Mouse (Mus musculus) forebrain, embryonic 11.5 days (tissue): ENCODE measurements around the gene Pnpla2. TPM values are rescaled to one million over a fixed set of nuclear protein-coding genes. Genes with fewer than 3 reads are reported as not detected.

Experiments used
- ATAC-seq: fragments of 200-750 bp; cut with Nextera tagmentation; replicated peaks from 2 replicates; pipeline ENCODE4 v1.8.0; 2017; ENCODE audit warnings: moderate TSS enrichment; ENCODE audit not compliant: low FRiP score
- DNase-seq: peaks from one replicate; pipeline ENCODE4 v3.0.0-alpha.2; 2017; ENCODE audit warnings: low spot score
- H3K27ac ChIP-seq: fragments of 300-500 bp; sonication (generic); 2 replicates; pipeline ENCODE4 v1.5.1; 2014; ENCODE audit warnings: low read depth, low read length
- H3K27me3 ChIP-seq: fragments of 300-500 bp; sonication (generic); 2 replicates; pipeline ENCODE4 v1.6.1; 2014; ENCODE audit warnings: mild to moderate bottlenecking, low read length, mixed read lengths; ENCODE audit not compliant: control insufficient read depth, insufficient read depth
- H3K36me3 ChIP-seq: fragments of 300-500 bp; sonication (generic); 2 replicates; pipeline ENCODE4 v1.6.1; 2014; ENCODE audit warnings: mild to moderate bottlenecking, low read length, moderate library complexity, mixed read lengths; ENCODE audit not compliant: control insufficient read depth, insufficient read depth
- H3K4me1 ChIP-seq: fragments of 300-500 bp; sonication (generic); replicated peaks from 2 replicates; pipeline ENCODE4 v1.6.1; 2014; ENCODE audit warnings: low read length, mixed read lengths; ENCODE audit not compliant: control insufficient read depth, insufficient read depth
- H3K4me2 ChIP-seq: fragments of 300-500 bp; sonication (generic); 2 replicates; pipeline ENCODE4 v1.6.1; 2014; ENCODE audit warnings: low read depth, mild to moderate bottlenecking, low read length, moderate library complexity, mixed read lengths; ENCODE audit not compliant: severe bottlenecking
- H3K4me3 ChIP-seq: fragments of 300-500 bp; sonication (generic); 2 replicates; pipeline ENCODE4 v1.5.1; 2014; ENCODE audit warnings: low read depth, low read length
- H3K9ac ChIP-seq: fragments of 300-500 bp; sonication (generic); 2 replicates; pipeline ENCODE4 v1.6.1; 2014; ENCODE audit warnings: low read length
- H3K9me3 ChIP-seq: fragments of 300-500 bp; sonication (generic); 2 replicates; pipeline ENCODE4 v1.6.1; 2016; ENCODE audit warnings: low read length, mixed read lengths; ENCODE audit not compliant: control insufficient read depth
- WGBS: fragments of 180-500 bp; shearing (Covaris S2); extraction: QIAGEN DNeasy Blood & Tissue Kit; methylation state at CpG from one replicate; pipeline ENCODE4 v1.1.7; 2014; 5-methylcytosine and 5-hydroxymethylcytosine counted together
- polyA plus RNA-seq: library from polyadenylated mRNA; unstranded; fragments of >200 nt; fragmentation: Nextera tagmentation; extraction: Ambion mirVana; gene quantifications from 2 replicates; pipeline ENCODE4 v1.2.1, GENCODE M21; 2014

Pnpla2 gene
- polyA plus RNA-seq, 1 experiment from 2014 or later: 16.9 TPM

DNA sequence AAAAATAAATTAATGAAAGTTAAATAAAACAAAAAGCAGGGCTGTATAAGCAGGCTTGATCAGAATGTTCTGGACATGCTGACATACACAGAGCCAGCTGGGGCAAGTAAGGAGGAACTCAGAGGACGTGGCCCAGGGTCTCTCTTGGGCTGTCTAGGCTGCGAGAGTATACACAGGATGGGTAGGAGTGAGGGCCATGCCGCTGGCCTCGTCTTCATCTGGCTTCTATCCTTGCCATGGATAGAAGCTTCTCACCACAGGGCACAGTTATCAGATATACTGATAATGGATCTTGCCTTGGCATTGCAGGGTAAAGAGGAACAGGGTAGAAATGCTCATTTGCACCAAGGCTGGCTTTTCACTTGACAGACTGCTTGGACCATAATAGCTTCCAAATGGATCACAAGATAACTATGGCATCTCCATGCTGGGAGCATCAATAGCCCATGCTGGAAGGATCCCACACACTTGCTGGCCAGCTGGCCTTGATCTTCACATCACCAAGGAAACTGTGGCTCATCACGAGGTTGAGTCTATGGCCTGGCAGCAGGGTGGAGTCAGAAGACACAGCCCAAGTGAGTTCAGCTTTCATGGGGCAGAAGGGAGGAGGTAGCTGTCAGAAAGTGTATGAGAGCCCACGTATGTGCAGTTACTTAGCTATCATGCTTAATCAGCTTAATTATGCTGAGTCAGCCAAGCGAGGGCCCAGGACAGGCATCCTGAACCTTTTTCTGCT, 47.0 kb downstream of the Pnpla2 start:
- DNase-seq (no peak), ATAC-seq (no peak)
- Histone ChIP-seq H3K9ac (no peak overlapping the region), H3K36me3 (no peaks in the 10 kb centered on the region), H3K4me1 (no peaks in the 10 kb centered on the region), H3K27ac (no peak overlapping the region), H3K4me2 (no peak overlapping the region), H3K4me3 (no peak overlapping the region), H3K9me3 (no peaks in the 10 kb centered on the region), H3K27me3 (no peaks in the 10 kb centered on the region)
- WGBS: 85% methylated on average over 7 of the region's 7 CpGs

DNA sequence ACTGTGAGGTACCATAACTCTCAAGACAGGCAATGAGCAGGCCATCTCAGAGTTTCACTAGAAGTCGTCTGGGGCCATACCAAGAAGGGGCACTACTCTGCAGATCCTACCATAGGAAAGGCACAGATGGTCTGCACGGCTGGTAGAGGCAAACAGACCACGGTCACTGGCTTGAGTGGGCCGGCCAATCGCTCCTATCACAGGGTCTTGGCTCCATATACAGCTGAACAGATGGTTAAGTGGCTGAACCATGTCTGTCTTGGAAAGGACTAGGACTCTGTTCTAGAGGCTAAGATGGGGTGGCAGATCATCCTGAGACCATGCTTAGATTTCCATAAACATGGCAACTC, 47.5 kb downstream of the Pnpla2 start:
- no peak for ATAC-seq
- WGBS: 93% methylated on average over 5 of the region's 5 CpGs

DNA sequence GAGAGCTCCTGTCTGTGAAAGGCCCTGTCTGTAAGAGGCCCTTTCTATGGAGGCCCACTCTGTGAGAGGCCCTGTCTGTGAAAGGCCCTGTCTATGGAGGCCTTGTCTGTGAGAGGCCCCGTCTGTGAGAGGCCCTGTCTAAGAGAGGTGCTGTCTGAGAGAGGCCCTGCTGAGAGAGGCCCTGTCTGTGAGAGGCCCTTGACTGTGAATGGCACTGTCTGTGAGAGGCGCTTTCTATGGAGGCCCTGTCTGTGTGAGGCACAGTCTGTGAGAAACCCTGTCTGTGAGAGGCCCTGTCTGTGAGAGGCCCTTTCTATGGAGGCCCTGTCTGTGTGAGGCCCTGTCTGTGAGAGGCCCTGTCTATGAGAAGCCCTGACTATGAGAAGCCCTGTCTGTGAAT, 51.3 kb downstream of the Pnpla2 start:
- no peak overlapping the region for H3K27ac ChIP-seq
- H3K9ac ChIP-seq: no peak overlapping the region
- H3K36me3 ChIP-seq: no peaks in the 10 kb centered on the region
- H3K27me3 ChIP-seq: no peaks in the 10 kb centered on the region
- H3K4me3 ChIP-seq: no peak overlapping the region
- WGBS: 72% methylated on average over 2 of the region's 2 CpGs
- ATAC-seq: no peak
- H3K4me2 ChIP-seq: no peak overlapping the region
- no peaks in the 10 kb centered on the region for H3K4me1 ChIP-seq
- no peak for DNase-seq
- H3K9me3 ChIP-seq: no peaks in the 10 kb centered on the region; the same call in 1 of the 2 replicates

More for the DNA sequence above, 47.5 kb downstream of the Pnpla2 start:
- Histone ChIP-seq H3K4me3 (no peak overlapping the region), H3K36me3 (no peaks in the 10 kb centered on the region), H3K27me3 (no peaks in the 10 kb centered on the region), H3K4me2 (no peak overlapping the region), H3K4me1 (no peaks in the 10 kb centered on the region), H3K27ac (no peak overlapping the region), H3K9me3 (no peaks in the 10 kb centered on the region; the same call in 1 of the 2 replicates), H3K9ac (no peak overlapping the region)
- DNase-seq: no peak

DNA sequence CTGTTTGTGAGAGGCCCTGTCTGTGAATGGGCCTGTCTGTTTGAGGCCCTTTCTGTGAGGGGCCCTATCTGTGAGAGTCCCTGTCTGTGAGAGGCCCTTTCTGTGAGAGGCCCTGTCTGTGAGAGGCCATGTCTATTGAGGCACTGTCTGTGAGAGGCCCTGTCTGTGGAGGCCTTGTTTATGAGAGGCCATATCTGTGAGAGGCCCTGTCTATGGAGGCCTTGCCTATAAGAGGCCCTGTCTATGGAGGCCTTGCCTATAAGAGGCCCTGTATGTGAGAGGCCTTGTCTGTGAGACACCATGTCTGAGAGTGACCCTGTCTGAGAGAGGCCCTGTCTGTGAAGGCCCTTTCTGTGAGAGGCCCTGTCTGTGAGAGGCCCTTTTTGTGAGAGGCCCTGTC, 53.2 kb downstream of the Pnpla2 start:
- Histone ChIP-seq H3K27me3 (no peaks in the 10 kb centered on the region), H3K4me3 (no peak overlapping the region), H3K4me2 (no peak overlapping the region), H3K27ac (peak overlapping the region; percentile 63), H3K4me1 (no peaks in the 10 kb centered on the region), H3K36me3 (no peaks in the 10 kb centered on the region), H3K9me3 (no peaks in the 10 kb centered on the region; the same call in 1 of the 2 replicates), H3K9ac (no peak overlapping the region)
- DNase-seq (no peak), ATAC-seq (peak; percentile 72; the same call in 1 of the 2 replicates)

DNA sequence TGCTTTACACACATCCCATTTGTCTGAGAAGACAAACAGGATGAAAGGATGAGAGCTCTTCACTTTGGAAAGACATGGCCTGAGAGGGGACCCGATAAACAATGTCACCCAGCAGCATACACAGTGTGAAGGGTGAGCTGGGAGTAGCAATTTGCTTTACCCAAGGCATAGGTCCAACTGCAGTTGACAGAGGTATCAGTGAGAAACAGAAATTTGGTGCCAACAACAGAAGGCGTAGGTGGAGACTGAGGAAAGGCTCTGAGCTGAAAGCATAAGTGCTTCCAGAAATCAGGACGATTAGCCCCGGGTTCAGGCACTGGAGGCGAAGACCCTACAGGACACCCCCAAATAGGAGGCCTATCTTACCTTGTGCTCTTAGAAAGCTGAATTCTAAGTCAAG, 55.2 kb downstream of the Pnpla2 start:
- Histone ChIP-seq H3K4me1 (no peaks in the 10 kb centered on the region), H3K4me2 (no peak overlapping the region), H3K9me3 (no peaks in the 10 kb centered on the region; the same call in 1 of the 2 replicates), H3K4me3 (no peak overlapping the region), H3K27me3 (no peaks in the 10 kb centered on the region), H3K36me3 (no peaks in the 10 kb centered on the region), H3K9ac (no peak overlapping the region), H3K27ac (no peak overlapping the region)
- DNase-seq: no peak
- 93% methylated on average over 5 of the region's 5 CpGs for WGBS
- no peak for ATAC-seq

Other genes with a start within 250 kb of the Pnpla2 start
- 3.3 TPM in 2 replicates for gene Lmntd2, start 241.1 kb upstream of the Pnpla2 start, polyA plus RNA-seq
- 47.4 and 49.3 TPM in 2 replicates for gene Rassf7, start 239.3 kb upstream of the Pnpla2 start, polyA plus RNA-seq
- gene Phrf1, start 226.4 kb upstream of the Pnpla2 start, polyA plus RNA-seq: 99.6 and 102 TPM in 2 replicates
- gene Irf7, start 188.7 kb upstream of the Pnpla2 start, polyA plus RNA-seq: 0.57 and 1.2 TPM in 2 replicates
- gene Cdhr5, start 178.4 kb upstream of the Pnpla2 start, polyA plus RNA-seq: not detected in 2 replicates
- 2.5 TPM in 2 replicates for gene Sct, start 176.1 kb upstream of the Pnpla2 start, polyA plus RNA-seq
- gene Drd4, start 163.2 kb upstream of the Pnpla2 start, polyA plus RNA-seq: 0.24 and 0.43 TPM in 2 replicates
- gene Deaf1, start 127.5 kb upstream of the Pnpla2 start, polyA plus RNA-seq: 74.2 and 80.8 TPM in 2 replicates
- gene Tmem80, start 127.5 kb upstream of the Pnpla2 start, polyA plus RNA-seq: 33.2 and 33.5 TPM in 2 replicates
- 2.5 and 3.3 TPM in 2 replicates for gene Eps8l2, start 116.3 kb upstream of the Pnpla2 start, polyA plus RNA-seq
- gene Taldo1, start 63.0 kb upstream of the Pnpla2 start, polyA plus RNA-seq: 384 and 400 TPM in 2 replicates
- 42.9 and 46.6 TPM in 2 replicates for gene Gatd1, start 41.1 kb upstream of the Pnpla2 start, polyA plus RNA-seq
- 4.1 and 5.4 TPM in 2 replicates for gene Cend1, start 25.7 kb upstream of the Pnpla2 start, polyA plus RNA-seq
- 43.2 and 46.0 TPM in 2 replicates for gene Slc25a22, start 17.3 kb upstream of the Pnpla2 start, polyA plus RNA-seq
- gene Pidd1, start 11.2 kb upstream of the Pnpla2 start, polyA plus RNA-seq: 22.3 TPM in 2 replicates
- gene Rplp2, start 7.8 kb upstream of the Pnpla2 start, polyA plus RNA-seq: 935 and 968 TPM in 2 replicates
- 3.6 and 5.9 TPM in 2 replicates for gene Cracr2b, start 5.9 kb downstream of the Pnpla2 start, polyA plus RNA-seq
- 40.3 and 48.6 TPM in 2 replicates for gene Cd151, start 12.2 kb downstream of the Pnpla2 start, polyA plus RNA-seq
- 73.9 and 78.5 TPM in 2 replicates for gene Polr2l, start 19.9 kb downstream of the Pnpla2 start, polyA plus RNA-seq
- gene Tspan4, start 20.0 kb downstream of the Pnpla2 start, polyA plus RNA-seq: 29.7 and 34.0 TPM in 2 replicates
- 22.9 and 26.5 TPM in 2 replicates for gene Chid1, start 84.7 kb downstream of the Pnpla2 start, polyA plus RNA-seq
- 104 and 106 TPM in 2 replicates for gene Ap2a2, start 107.0 kb downstream of the Pnpla2 start, polyA plus RNA-seq
- 0.19 and 0.23 TPM in 2 replicates for gene Muc6, start 200.1 kb downstream of the Pnpla2 start, polyA plus RNA-seq
- 0.15 and 0.67 TPM in 2 replicates for gene Muc2, start 235.1 kb downstream of the Pnpla2 start, polyA plus RNA-seq